Mouse (Mus musculus) forebrain, embryonic 14.5 days (tissue): ENCODE results near the gene Ifnab. TPM values are rescaled to one million over a fixed set of nuclear protein-coding genes. Genes with fewer than 3 reads are reported as not detected.

Source experiments
- ATAC-seq: fragments of 200-750 bp; cut with Nextera tagmentation; 2 replicates; pipeline ENCODE4 v1.8.0; 2017; ENCODE audit warnings: mild to moderate bottlenecking, moderate library complexity
- DNase-seq: peaks from one replicate; pipeline ENCODE4 v3.0.0-alpha.2; 2015; ENCODE audit warnings: low spot score
- H3K27ac ChIP-seq: fragments of 300-500 bp; sonication (generic); 2 replicates; pipeline ENCODE4 v1.5.1; 2014; ENCODE audit warnings: low read depth, mild to moderate bottlenecking, control low read depth, low read length, moderate library complexity
- H3K27me3 ChIP-seq: fragments of 300-500 bp; sonication (generic); replicated peaks from 2 replicates; pipeline ENCODE4 v1.6.1; 2014; ENCODE audit warnings: low read length, control low read depth, mixed read lengths; ENCODE audit not compliant: control insufficient read depth, insufficient read depth
- H3K36me3 ChIP-seq: fragments of 300-500 bp; sonication (generic); 2 replicates; pipeline ENCODE4 v1.6.1; 2014; ENCODE audit warnings: low read length, control low read depth; ENCODE audit not compliant: control insufficient read depth, insufficient read depth
- H3K4me1 ChIP-seq: fragments of 300-500 bp; sonication (generic); 2 replicates; pipeline ENCODE4 v1.6.1; 2014; ENCODE audit warnings: antibody characterized with exemption, low read length, control low read depth; ENCODE audit not compliant: control insufficient read depth, insufficient read depth
- H3K4me2 ChIP-seq: fragments of 300-500 bp; sonication (generic); 2 replicates; pipeline ENCODE4 v1.6.1; 2014; ENCODE audit warnings: mild to moderate bottlenecking, control low read depth, low read length
- H3K4me3 ChIP-seq: fragments of 300-500 bp; sonication (generic); 2 replicates; pipeline ENCODE4 v1.5.1; 2014; ENCODE audit warnings: low read depth, low read length, control low read depth
- H3K9ac ChIP-seq: fragments of 300-500 bp; sonication (generic); 2 replicates; pipeline ENCODE4 v1.6.1; 2014; ENCODE audit warnings: mild to moderate bottlenecking, low read length, control low read depth, moderate library complexity
- H3K9me3 ChIP-seq: fragments of 300-500 bp; sonication (generic); replicated peaks from 2 replicates; pipeline ENCODE4 v1.6.1; 2016; ENCODE audit warnings: low read length, control low read depth, mixed read lengths; ENCODE audit not compliant: control insufficient read depth
- WGBS: fragments of 180-500 bp; shearing (Covaris S2); extraction: QIAGEN DNeasy Blood & Tissue Kit; methylation state at CpG from one replicate; pipeline ENCODE4 v1.1.7; 2014; 5-methylcytosine and 5-hydroxymethylcytosine counted together
- polyA plus RNA-seq: library from polyadenylated mRNA; unstranded; fragments of >200 nt; fragmentation: Nextera tagmentation; extraction: Ambion mirVana; gene quantifications from 2 replicates; pipeline ENCODE4 v1.2.1, GENCODE M21; 2014

Gene Ifnab
- polyA plus RNA-seq, 1 experiment from 2014 or later, result not detected

- ATAC-seq (peak; percentile 93), DNase-seq (peak; percentile 94)
- no peaks in the 10 kb centered on the region for H3K36me3 ChIP-seq
- H3K9ac ChIP-seq, result no peak overlapping the region
- no peaks in the 10 kb centered on the region for H3K27me3 ChIP-seq
- H3K4me3 ChIP-seq, result peak overlapping the region; percentile 15; the same call in 1 of the 2 replicates
- H3K4me1 ChIP-seq, result no peaks in the 10 kb centered on the region
- no peak overlapping the region for H3K27ac ChIP-seq
- H3K9me3 ChIP-seq, result no peaks in the 10 kb centered on the region
- WGBS, result 13% methylated on average over 11 of the region's 11 CpGs
- peak overlapping the region; percentile 39; the same call in 1 of the 2 replicates for H3K4me2 ChIP-seq
Measured at GRCm38 (mm10) chr4:88641077-88641831, 49.9 kb downstream of the Ifnab start.

- Histone ChIP-seq H3K36me3 (no peaks in the 10 kb centered on the region), H3K4me2 (peak overlapping the region; percentile 39; the same call in 1 of the 2 replicates), H3K9ac (no peak overlapping the region), H3K9me3 (no peaks in the 10 kb centered on the region), H3K27me3 (no peaks in the 10 kb centered on the region), H3K4me3 (peak overlapping the region; percentile 15; the same call in 1 of the 2 replicates), H3K27ac (no peak overlapping the region), H3K4me1 (no peaks in the 10 kb centered on the region)
- DNase-seq, result no peak
- WGBS, result 63% methylated on average over 8 of the region's 8 CpGs
- peak; percentile 4; the same call in 1 of the 2 replicates for ATAC-seq
Measured at GRCm38 (mm10) chr4:88640704-88641076, 50.5 kb downstream of the Ifnab start.

Other genes with a start within 250 kb of the Ifnab start
- not detected in 2 replicates for gene Ifnb1, start 168.6 kb downstream of the Ifnab start, polyA plus RNA-seq
- not detected in 2 replicates for gene Ifna15, start 133.1 kb downstream of the Ifnab start, polyA plus RNA-seq
- not detected in 2 replicates for gene Ifna14, start 119.6 kb downstream of the Ifnab start, polyA plus RNA-seq
- gene Ifna9, start 99.0 kb downstream of the Ifnab start, polyA plus RNA-seq, result not detected in 2 replicates
- gene Ifna12, start 88.0 kb downstream of the Ifnab start, polyA plus RNA-seq, result not detected in 2 replicates
- gene C87499, start 56.9 kb downstream of the Ifnab start, polyA plus RNA-seq, result not detected in 2 replicates
- gene Ifna13, start 46.9 kb downstream of the Ifnab start, polyA plus RNA-seq, result not detected in 2 replicates
- gene Ifna16, start 14.4 kb downstream of the Ifnab start, polyA plus RNA-seq, result not detected in 2 replicates
- not detected in 2 replicates for gene Ifna2, start 7.4 kb downstream of the Ifnab start, polyA plus RNA-seq
- 2.0 and 2.3 TPM in 2 replicates for gene Gm26566, start 30.4 kb upstream of the Ifnab start, polyA plus RNA-seq
- 145 and 154 TPM in 2 replicates for gene Klhl9, start 31.1 kb upstream of the Ifnab start, polyA plus RNA-seq
- not detected in 2 replicates for gene Gm13271, start 63.5 kb upstream of the Ifnab start, polyA plus RNA-seq
- not detected in 2 replicates for gene Gm13283, start 68.8 kb upstream of the Ifnab start, polyA plus RNA-seq
- gene Gm13290, start 82.5 kb upstream of the Ifnab start, polyA plus RNA-seq, result not detected in 2 replicates
- not detected in 2 replicates for gene Gm13289, start 85.6 kb upstream of the Ifnab start, polyA plus RNA-seq
- not detected in 2 replicates for gene Gm13272, start 88.5 kb upstream of the Ifnab start, polyA plus RNA-seq
- gene Ifnz, start 90.8 kb upstream of the Ifnab start, polyA plus RNA-seq, result not detected in 2 replicates
- not detected in 2 replicates for gene Gm13276, start 94.3 kb upstream of the Ifnab start, polyA plus RNA-seq
- not detected in 2 replicates for gene Gm13277, start 97.3 kb upstream of the Ifnab start, polyA plus RNA-seq
- gene Gm13278, start 100.2 kb upstream of the Ifnab start, polyA plus RNA-seq, result not detected in 2 replicates
- not detected in 2 replicates for gene Gm13275, start 103.1 kb upstream of the Ifnab start, polyA plus RNA-seq
- gene Gm13279, start 106.0 kb upstream of the Ifnab start, polyA plus RNA-seq, result not detected in 2 replicates
- 0.13 and 0.17 TPM in 2 replicates for gene Gm13285, start 108.3 kb upstream of the Ifnab start, polyA plus RNA-seq
- gene Gm13287, start 111.9 kb upstream of the Ifnab start, polyA plus RNA-seq, result not detected in 2 replicates
- not detected in 2 replicates for gene Gm13288, start 114.2 kb upstream of the Ifnab start, polyA plus RNA-seq
- not detected in 2 replicates for gene Ifna7, start 124.9 kb upstream of the Ifnab start, polyA plus RNA-seq
- not detected in 2 replicates for gene Ifna11, start 128.6 kb upstream of the Ifnab start, polyA plus RNA-seq
- gene Ifna6, start 136.1 kb upstream of the Ifnab start, polyA plus RNA-seq, result not detected in 2 replicates
- gene Ifna5, start 144.2 kb upstream of the Ifnab start, polyA plus RNA-seq, result not detected in 2 replicates
- not detected in 2 replicates for gene Ifna4, start 150.5 kb upstream of the Ifnab start, polyA plus RNA-seq
- gene Ifna1, start 158.7 kb upstream of the Ifnab start, polyA plus RNA-seq, result not detected in 2 replicates
- gene Ifne, start 188.8 kb upstream of the Ifnab start, polyA plus RNA-seq, result not detected in 2 replicates